Comparison of ENCODE assay signal across 9 mouse cellular contexts in the genomic region with DNA sequence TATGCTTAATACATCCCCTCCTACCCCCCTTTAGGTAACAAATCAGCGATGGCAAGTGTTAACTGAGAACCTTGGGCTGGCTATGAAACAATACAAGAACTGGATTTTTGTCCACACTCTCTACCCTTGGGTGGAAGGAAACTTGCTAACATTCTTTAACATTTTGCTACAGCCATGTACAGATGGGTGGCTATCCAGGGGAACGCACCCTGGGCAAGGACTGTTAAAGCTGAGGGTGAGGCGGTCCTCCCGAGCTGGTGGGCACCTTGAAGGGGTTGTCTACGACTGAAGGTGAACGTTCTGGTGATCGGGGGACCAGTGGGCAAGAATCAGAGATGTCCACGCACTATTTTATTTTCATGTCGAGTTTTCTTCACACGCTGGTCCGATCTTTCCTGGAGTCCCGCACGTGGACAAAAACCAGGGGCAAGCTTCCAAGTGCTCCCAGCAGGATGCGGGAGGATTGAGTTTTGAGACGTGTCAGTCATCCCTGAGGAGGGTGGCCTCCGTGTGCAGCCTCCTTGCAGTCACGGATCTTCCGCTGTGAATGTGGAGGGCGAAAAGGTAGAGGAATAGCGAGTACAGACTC. TPM values are rescaled to one million over a fixed set of nuclear protein-coding genes. Genes with fewer than 3 reads are reported as not detected.
A peak's percentile ranks its signal among the peaks of the same experiment; 100 is the strongest.
DNase-seq lines count a peak whose midpoint lies in the region; ATAC-seq lines count a peak whose summit lies in the region.
"Had no signal": no experiment of that assay in that cellular context is flagged by ENCODE, and none has a peak within 500 bp of the region (broad histone marks: within the 10 kb centered on the region; RNA-seq: fewer than 3 reads in every experiment).

No protein-coding gene starts in this region.

- peak; percentile 12 for DNase-seq in gastrocnemius, postnatal 14 days
- DNase-seq in gastrocnemius, adult 8-10 months (ENCODE audit: low spot score in 2 of 2) = no peak
- peak; percentile 38 for DNase-seq in 3T3-L1 (ENCODE audit: low read depth, low spot score)
- no peak for DNase-seq in forebrain, embryonic 10.5 days (ENCODE audit: extremely low spot score, low spot score)
- DNase-seq in liver, embryonic 13.5 days = no peak
- no peak for DNase-seq in urinary bladder, postnatal 14 days (ENCODE audit: low spot score)
- DNase-seq in frontal cortex, postnatal 36 days (ENCODE audit: low spot score in 2 of 2) = no peak
- DNase-seq in layer of hippocampus, adult 9-11 months = no peak

- H3K9me3 ChIP-seq in forebrain, embryonic 10.5 days = no peaks in the 10 kb centered on the region
- no peaks in the 10 kb centered on the region for H3K9me3 ChIP-seq in liver, embryonic 13.5 days (replicated peaks)

- H3K4me2 ChIP-seq in liver, embryonic 13.5 days = peak overlapping the region; percentile 93

- no peaks in the 10 kb centered on the region for H3K36me3 ChIP-seq in forebrain, embryonic 10.5 days (replicated peaks)
- H3K36me3 ChIP-seq in liver, embryonic 13.5 days = no peaks in the 10 kb centered on the region

- ATAC-seq in liver, embryonic 13.5 days (ENCODE audit: low read depth) = no peak

- peaks cover 44% of the 10 kb centered on the region for H3K4me1 ChIP-seq in forebrain, embryonic 10.5 days
- peaks cover 52% of the 10 kb centered on the region for H3K4me1 ChIP-seq in liver, embryonic 13.5 days (replicated peaks)

- H3K27ac ChIP-seq in forebrain, embryonic 10.5 days = peak overlapping the region; percentile 89
- peak overlapping the region; percentile 73 for H3K27ac ChIP-seq in liver, embryonic 13.5 days

- H3K9ac ChIP-seq in liver, embryonic 13.5 days = peak overlapping the region; percentile 78

- intact Hi-C loops in gastrocnemius, postnatal 14 days (cut with DNase I; ENCODE audit: low total_unique reads) = loop anchor here (5.0 kb wide), 1 partner anchor 35 kb away; no protein-coding TSS in a partner anchor

- H3K4me3 ChIP-seq in forebrain, embryonic 10.5 days = peak overlapping the region; percentile 77
- peak overlapping the region; percentile 77 for H3K4me3 ChIP-seq in liver, embryonic 13.5 days (replicated peaks)

- WGBS in forebrain, embryonic 10.5 days = 1% methylated on average over 20 of the region's 20 CpGs
- WGBS in liver, embryonic 13.5 days (ENCODE audit: insufficient replicate concordance) = 2% methylated on average over 20 of the region's 20 CpGs

- H3K27me3 ChIP-seq in forebrain, embryonic 10.5 days (ENCODE audit: poor library complexity, severe bottlenecking) = peaks cover 4% of the 10 kb centered on the region; the same call in 1 of the 2 replicates
- no peaks in the 10 kb centered on the region for H3K27me3 ChIP-seq in liver, embryonic 13.5 days

RNA-seq across cellular contexts. Expression of a gene that starts 16.3 kb away (rescaled TPM):
- not detected for total RNA-seq in gastrocnemius, postnatal 14 days (2021)
- total RNA-seq in gastrocnemius, adult 8-10 months (2022) = not detected
- not detected in 2 replicates for polyA plus RNA-seq in forebrain, embryonic 10.5 days (2016; fragmentation: Nextera tagmentation; extraction: Ambion mirVana)
- polyA plus RNA-seq in liver, embryonic 13.5 days (2015; fragmentation: Nextera tagmentation; extraction: Ambion mirVana) = 0.09 TPM in 1 of 2 replicates, not detected in the other
- total RNA-seq: granulocyte monocyte progenitor cell, adult 5-6 weeks had no signal

RNA-seq across cellular contexts. Expression of a gene that starts 16.3 kb away (rescaled TPM):
- not detected for total RNA-seq in gastrocnemius, postnatal 14 days (2021)
- total RNA-seq in gastrocnemius, adult 8-10 months (2022) = under 1 TPM in 1 of 4 experiments, not detected in 3; 0.61 TPM
- not detected in 2 replicates for polyA plus RNA-seq in forebrain, embryonic 10.5 days (2016; fragmentation: Nextera tagmentation; extraction: Ambion mirVana)
- 0.20 TPM in 1 of 2 replicates, not detected in the other for polyA plus RNA-seq in liver, embryonic 13.5 days (2015; fragmentation: Nextera tagmentation; extraction: Ambion mirVana)
- total RNA-seq: granulocyte monocyte progenitor cell, adult 5-6 weeks had no signal

RNA-seq across cellular contexts. Expression of a gene that starts 44.9 kb away (rescaled TPM):
- total RNA-seq in gastrocnemius, postnatal 14 days (2021) = not detected
- not detected for total RNA-seq in gastrocnemius, adult 8-10 months (2022)
- polyA plus RNA-seq in forebrain, embryonic 10.5 days (2016; fragmentation: Nextera tagmentation; extraction: Ambion mirVana) = not detected in 2 replicates
- polyA plus RNA-seq in liver, embryonic 13.5 days (2015; fragmentation: Nextera tagmentation; extraction: Ambion mirVana) = 0.09 and 0.16 TPM in 2 replicates

RNA-seq across cellular contexts. Expression of a gene that starts 48.5 kb away (rescaled TPM):
- under 1 TPM in 1 of 2 experiments, not detected in 1; 0.13 TPM for total RNA-seq in gastrocnemius, postnatal 14 days (2021)
- not detected for total RNA-seq in gastrocnemius, adult 8-10 months (2022)
- 0.52 and 0.64 TPM in 2 replicates for polyA plus RNA-seq in forebrain, embryonic 10.5 days (2016; fragmentation: Nextera tagmentation; extraction: Ambion mirVana)
- 6.9 and 7.6 TPM in 2 replicates for polyA plus RNA-seq in liver, embryonic 13.5 days (2015; fragmentation: Nextera tagmentation; extraction: Ambion mirVana)

RNA-seq across cellular contexts. Expression of a gene that starts 53.4 kb away (rescaled TPM):
- under 1 TPM in 1 of 2 experiments, not detected in 1; 0.14 TPM for total RNA-seq in gastrocnemius, postnatal 14 days (2021)
- total RNA-seq in gastrocnemius, adult 8-10 months (2022) = not detected
- polyA plus RNA-seq in forebrain, embryonic 10.5 days (2016; fragmentation: Nextera tagmentation; extraction: Ambion mirVana) = not detected in 2 replicates
- polyA plus RNA-seq in liver, embryonic 13.5 days (2015; fragmentation: Nextera tagmentation; extraction: Ambion mirVana) = 0.08 and 0.10 TPM in 2 replicates

Comparison
In these comparisons a context has a peak if more than half of its experiments do, and no peak if none do; other contexts are left out.
1. DNase-seq: peak in gastrocnemius, postnatal 14 days (single experiment) and 3T3-L1 (single experiment); none in gastrocnemius, adult 8-10 months (0 of 2), forebrain, embryonic 10.5 days (single experiment), liver, embryonic 13.5 days (single experiment), urinary bladder, postnatal 14 days (single experiment), frontal cortex, postnatal 36 days (0 of 2) and layer of hippocampus, adult 9-11 months (single experiment).